Mouse (Mus musculus) testis, adult 2 months (tissue): ENCODE measurements around the gene Pheta2.

Source experiments
- CTCF ChIP-seq: fragments of 200-500 bp; IDR thresholded peaks from 2 replicates; pipeline ENCODE4 v1.5.1; 2012; ENCODE audit warnings: low read depth, mild to moderate bottlenecking, inconsistent platforms, low read length, moderate library complexity; ENCODE audit not compliant: control insufficient read depth, insufficient read depth, insufficient replicate concordance
- POLR2A ChIP-seq: fragments of 200-500 bp; IDR thresholded peaks from 2 replicates; pipeline ENCODE4 v1.6.1; 2012; ENCODE audit warnings: low read depth, mild to moderate bottlenecking, inconsistent platforms, low read length, moderate library complexity; ENCODE audit not compliant: control insufficient read depth

DNA sequence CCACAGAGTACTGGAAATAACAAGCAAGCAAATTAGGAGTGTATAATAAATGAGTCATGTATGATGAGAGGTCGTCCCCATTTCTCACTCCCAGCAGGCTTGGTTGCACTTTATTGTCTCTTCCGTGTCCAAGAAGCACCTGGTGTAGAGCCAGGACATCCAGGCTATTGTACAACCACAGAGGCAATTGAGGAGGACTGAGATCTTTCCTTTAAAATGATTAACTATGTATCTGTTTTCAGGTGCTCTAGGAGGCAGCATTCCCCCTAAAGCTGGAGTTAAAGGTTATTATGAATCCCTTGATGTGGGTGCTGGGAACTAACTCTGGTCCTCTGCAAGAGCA, 10.2 kb downstream of the Pheta2 start:
- no peak for TF ChIP-seq POLR2A
- no peak for TF ChIP-seq CTCF
